Mouse (Mus musculus) stomach, embryonic 15.5 days (tissue): ENCODE measurements at regions not wholly inside any gene's neighbourhood (a gene's known extent, or its start where the extent isn't known, plus 50 kb on each side); places are given as distances from the start of the nearest gene placed in this dataset.

Source experiments
- ATAC-seq: fragments of 200-750 bp; cut with Nextera tagmentation; 2 replicates; pipeline ENCODE4 v1.8.0; 2017; ENCODE audit warnings: low read depth, moderate number of reproducible peaks, moderate TSS enrichment; ENCODE audit not compliant: insufficient read depth, low FRiP score
- H3K27ac ChIP-seq: fragments of 300-500 bp; sonication (generic); 2 replicates; pipeline ENCODE4 v1.5.1; 2015; ENCODE audit warnings: mild to moderate bottlenecking, inconsistent platforms
- H3K27me3 ChIP-seq: fragments of 300-500 bp; sonication (generic); replicated peaks from 2 replicates; pipeline ENCODE4 v1.6.1; 2015; ENCODE audit warnings: inconsistent platforms
- H3K36me3 ChIP-seq: fragments of 300-500 bp; sonication (generic); 2 replicates; pipeline ENCODE4 v1.6.1; 2015; ENCODE audit warnings: inconsistent platforms
- H3K4me1 ChIP-seq: fragments of 300-500 bp; sonication (generic); 2 replicates; pipeline ENCODE4 v1.6.1; 2015; ENCODE audit warnings: inconsistent platforms
- H3K4me2 ChIP-seq: fragments of 300-500 bp; sonication (generic); 2 replicates; pipeline ENCODE4 v1.6.1; 2015; ENCODE audit warnings: mild to moderate bottlenecking, inconsistent platforms
- H3K4me3 ChIP-seq: fragments of 300-500 bp; sonication (generic); replicated peaks from 2 replicates; pipeline ENCODE4 v1.5.1; 2015; ENCODE audit warnings: inconsistent platforms
- H3K9ac ChIP-seq: fragments of 300-500 bp; sonication (generic); 2 replicates; pipeline ENCODE4 v1.6.1; 2015; ENCODE audit warnings: inconsistent platforms
- H3K9me3 ChIP-seq: fragments of 300-500 bp; sonication (generic); 2 replicates; pipeline ENCODE4 v1.6.1; 2016; ENCODE audit warnings: inconsistent platforms
- WGBS: fragments of 180-500 bp; shearing (Covaris S2); methylation state at CpG from one replicate; pipeline ENCODE4 v1.1.7; 2015; 5-methylcytosine and 5-hydroxymethylcytosine counted together

GRCm38 (mm10) chr4:131132201-131132600 is 188.0 kb downstream of the Matn1 start:
- no peaks in the 10 kb centered on the region for H3K9me3 ChIP-seq
- no peak for ATAC-seq
- H3K4me2 ChIP-seq: no peak overlapping the region
- H3K27ac ChIP-seq: no peak overlapping the region
- no peaks in the 10 kb centered on the region for H3K36me3 ChIP-seq
- H3K4me1 ChIP-seq: no peaks in the 10 kb centered on the region
- no peaks in the 10 kb centered on the region for H3K27me3 ChIP-seq
- 8% methylated on average over 1 of the region's 1 CpGs for WGBS
- H3K9ac ChIP-seq: no peak overlapping the region
- no peak overlapping the region for H3K4me3 ChIP-seq

GRCm38 (mm10) chr4:131132781-131133180 is 188.6 kb downstream of the Matn1 start:
- H3K36me3 ChIP-seq: no peaks in the 10 kb centered on the region
- no peak overlapping the region for H3K27ac ChIP-seq
- ATAC-seq: no peak
- no peaks in the 10 kb centered on the region for H3K4me1 ChIP-seq
- H3K27me3 ChIP-seq: no peaks in the 10 kb centered on the region
- no peaks in the 10 kb centered on the region for H3K9me3 ChIP-seq
- H3K4me2 ChIP-seq: no peak overlapping the region
- 56% methylated on average over 9 of the region's 9 CpGs for WGBS
- no peak overlapping the region for H3K4me3 ChIP-seq
- no peak overlapping the region for H3K9ac ChIP-seq

- Histone ChIP-seq H3K4me1 (no peaks in the 10 kb centered on the region), H3K36me3 (no peaks in the 10 kb centered on the region), H3K4me3 (no peak overlapping the region), H3K27ac (no peak overlapping the region), H3K9ac (no peak overlapping the region), H3K4me2 (no peak overlapping the region), H3K27me3 (no peaks in the 10 kb centered on the region), H3K9me3 (no peaks in the 10 kb centered on the region)
- ATAC-seq: no peak
- 79% methylated on average over 4 of the region's 4 CpGs for WGBS
These were observed 191.7 kb downstream of the Matn1 start for GRCm38 (mm10) chr4:131135841-131136240.

GRCm38 (mm10) chr4:131138891-131139290 is 194.7 kb downstream of the Matn1 start:
- Histone ChIP-seq H3K36me3 (no peaks in the 10 kb centered on the region), H3K9me3 (no peaks in the 10 kb centered on the region), H3K27ac (no peak overlapping the region), H3K4me1 (no peaks in the 10 kb centered on the region), H3K4me3 (no peak overlapping the region), H3K4me2 (no peak overlapping the region), H3K27me3 (no peaks in the 10 kb centered on the region), H3K9ac (no peak overlapping the region)
- 77% methylated on average over 13 of the region's 13 CpGs for WGBS
- no peak for ATAC-seq

GRCm38 (mm10) chr4:131141890-131142465 is 197.8 kb downstream of the Matn1 start:
- H3K36me3 ChIP-seq: no peaks in the 10 kb centered on the region
- H3K4me3 ChIP-seq: no peak overlapping the region
- 72% methylated on average over 17 of the region's 17 CpGs for WGBS
- no peaks in the 10 kb centered on the region for H3K27me3 ChIP-seq
- no peak overlapping the region for H3K9ac ChIP-seq
- H3K9me3 ChIP-seq: no peaks in the 10 kb centered on the region
- no peak overlapping the region for H3K27ac ChIP-seq
- H3K4me2 ChIP-seq: no peak overlapping the region
- ATAC-seq: no peak
- no peaks in the 10 kb centered on the region for H3K4me1 ChIP-seq

- H3K36me3 ChIP-seq: no peaks in the 10 kb centered on the region
- WGBS: 58% methylated on average over 1 of the region's 1 CpGs
- H3K9me3 ChIP-seq: no peaks in the 10 kb centered on the region
- no peak overlapping the region for H3K27ac ChIP-seq
- no peaks in the 10 kb centered on the region for H3K27me3 ChIP-seq
- no peak overlapping the region for H3K4me2 ChIP-seq
- no peak overlapping the region for H3K9ac ChIP-seq
- no peak overlapping the region for H3K4me3 ChIP-seq
- no peaks in the 10 kb centered on the region for H3K4me1 ChIP-seq
- no peak for ATAC-seq
These were observed 201.3 kb downstream of the Matn1 start for GRCm38 (mm10) chr4:131145507-131145906.

- WGBS: 68% methylated on average over 16 of the region's 16 CpGs
- no peaks in the 10 kb centered on the region for H3K27me3 ChIP-seq
- no peaks in the 10 kb centered on the region for H3K9me3 ChIP-seq
- H3K4me2 ChIP-seq: no peak overlapping the region
- ATAC-seq: no peak
- no peaks in the 10 kb centered on the region for H3K4me1 ChIP-seq
- no peaks in the 10 kb centered on the region for H3K36me3 ChIP-seq
- H3K27ac ChIP-seq: no peak overlapping the region
- H3K4me3 ChIP-seq: no peak overlapping the region
- H3K9ac ChIP-seq: no peak overlapping the region
These were observed 204.0 kb downstream of the Matn1 start for GRCm38 (mm10) chr4:131148042-131148747.

- no peak overlapping the region for H3K4me2 ChIP-seq
- WGBS: 79% methylated on average over 5 of the region's 5 CpGs
- ATAC-seq: no peak
- H3K27me3 ChIP-seq: no peaks in the 10 kb centered on the region
- H3K9ac ChIP-seq: no peak overlapping the region
- H3K4me1 ChIP-seq: no peaks in the 10 kb centered on the region
- no peak overlapping the region for H3K27ac ChIP-seq
- H3K4me3 ChIP-seq: no peak overlapping the region
- H3K36me3 ChIP-seq: no peaks in the 10 kb centered on the region
- no peaks in the 10 kb centered on the region for H3K9me3 ChIP-seq
These were observed 205.3 kb downstream of the Matn1 start for GRCm38 (mm10) chr4:131149466-131149865.

- Histone ChIP-seq H3K4me2 (no peak overlapping the region), H3K4me1 (no peaks in the 10 kb centered on the region), H3K27me3 (no peaks in the 10 kb centered on the region), H3K36me3 (no peaks in the 10 kb centered on the region), H3K4me3 (no peak overlapping the region), H3K27ac (no peak overlapping the region), H3K9me3 (no peaks in the 10 kb centered on the region), H3K9ac (no peak overlapping the region)
- 35% methylated on average over 5 of the region's 5 CpGs for WGBS
- ATAC-seq: no peak
These were observed 215.5 kb downstream of the Matn1 start for GRCm38 (mm10) chr4:131159712-131160111.

GRCm38 (mm10) chr4:131160135-131160534 is 215.9 kb downstream of the Matn1 start:
- H3K4me3 ChIP-seq: no peak overlapping the region
- no peaks in the 10 kb centered on the region for H3K4me1 ChIP-seq
- WGBS: 37% methylated on average over 5 of the region's 5 CpGs
- no peak overlapping the region for H3K4me2 ChIP-seq
- no peaks in the 10 kb centered on the region for H3K9me3 ChIP-seq
- no peak for ATAC-seq
- H3K27me3 ChIP-seq: no peaks in the 10 kb centered on the region
- H3K36me3 ChIP-seq: no peaks in the 10 kb centered on the region
- no peak overlapping the region for H3K9ac ChIP-seq
- H3K27ac ChIP-seq: no peak overlapping the region

- no peaks in the 10 kb centered on the region for H3K36me3 ChIP-seq
- no peak overlapping the region for H3K9ac ChIP-seq
- H3K27ac ChIP-seq: no peak overlapping the region
- no peak overlapping the region for H3K4me2 ChIP-seq
- no peaks in the 10 kb centered on the region for H3K4me1 ChIP-seq
- H3K9me3 ChIP-seq: no peaks in the 10 kb centered on the region
- ATAC-seq: no peak
- 56% methylated on average over 9 of the region's 9 CpGs for WGBS
- H3K27me3 ChIP-seq: no peaks in the 10 kb centered on the region
- H3K4me3 ChIP-seq: no peak overlapping the region
These were observed 217.3 kb downstream of the Matn1 start for GRCm38 (mm10) chr4:131161501-131161900.

GRCm38 (mm10) chr4:131163782-131164315 is 219.7 kb downstream of the Matn1 start:
- Histone ChIP-seq H3K36me3 (no peaks in the 10 kb centered on the region), H3K27ac (no peak overlapping the region), H3K9ac (no peak overlapping the region), H3K27me3 (no peaks in the 10 kb centered on the region), H3K9me3 (no peaks in the 10 kb centered on the region), H3K4me2 (no peak overlapping the region), H3K4me3 (no peak overlapping the region), H3K4me1 (no peaks in the 10 kb centered on the region)
- no peak for ATAC-seq
- WGBS: 48% methylated on average over 7 of the region's 7 CpGs
